Mouse (Mus musculus): ENCODE data around the gene Ncor2. TPM values are rescaled to one million over a fixed set of nuclear protein-coding genes. Genes with fewer than 3 reads are reported as not detected.

Ncor2 gene
- total RNA-seq, 4 experiments from 2014 or later, result 171 to 184 (median 179) TPM

- no peak for DNase-seq (ENCODE audit: low spot score in 2 of 2)
These were observed 76.7 kb downstream of the Ncor2 start for GRCm38 (mm10) chr5:125102352-125102751.

- DNase-seq (ENCODE audit: low spot score in 2 of 2), result no peak
These were observed 79.2 kb downstream of the Ncor2 start for GRCm38 (mm10) chr5:125099785-125100350.

GRCm38 (mm10) chr5:125098692-125099091, 80.3 kb downstream of the Ncor2 start:
- DNase-seq (ENCODE audit: low spot score in 2 of 2), result no peak

- no peak for DNase-seq (ENCODE audit: low spot score in 2 of 2)
These were observed 82.7 kb downstream of the Ncor2 start for GRCm38 (mm10) chr5:125096368-125096767.

GRCm38 (mm10) chr5:125095525-125096175, 83.4 kb downstream of the Ncor2 start:
- no peak for DNase-seq (ENCODE audit: low spot score in 2 of 2)

- DNase-seq (ENCODE audit: low spot score in 2 of 2), result no peak
These were observed 85.2 kb downstream of the Ncor2 start for GRCm38 (mm10) chr5:125093795-125094194.

- no peak for DNase-seq (ENCODE audit: low spot score in 2 of 2)
These were observed 90.9 kb downstream of the Ncor2 start for GRCm38 (mm10) chr5:125088076-125088475.

GRCm38 (mm10) chr5:125085097-125085617, 93.9 kb downstream of the Ncor2 start:
- DNase-seq (ENCODE audit: low spot score in 2 of 2), result no peak

GRCm38 (mm10) chr5:125083674-125084073, 95.3 kb downstream of the Ncor2 start:
- DNase-seq (ENCODE audit: low spot score in 2 of 2), result no peak

- peak; percentile 45 to 65 for DNase-seq (ENCODE audit: low spot score in 2 of 2)
These were observed 97.5 kb downstream of the Ncor2 start for GRCm38 (mm10) chr5:125081318-125082101.

GRCm38 (mm10) chr5:125080787-125081317, 98.2 kb downstream of the Ncor2 start:
- DNase-seq (ENCODE audit: low spot score in 2 of 2), result no peak

- DNase-seq (ENCODE audit: low spot score in 2 of 2), result no peak
These were observed 98.7 kb downstream of the Ncor2 start for GRCm38 (mm10) chr5:125080352-125080751.

GRCm38 (mm10) chr5:125078220-125078619, 100.8 kb downstream of the Ncor2 start:
- no peak for DNase-seq (ENCODE audit: low spot score in 2 of 2)

- DNase-seq (ENCODE audit: low spot score in 2 of 2), result no peak
These were observed 102.8 kb downstream of the Ncor2 start for GRCm38 (mm10) chr5:125076183-125076582.

- DNase-seq (ENCODE audit: low spot score in 2 of 2), result no peak
These were observed 104.3 kb downstream of the Ncor2 start for GRCm38 (mm10) chr5:125074571-125075171.

- DNase-seq (ENCODE audit: low spot score in 2 of 2), result no peak
These were observed 105.1 kb downstream of the Ncor2 start for GRCm38 (mm10) chr5:125073896-125074295.

GRCm38 (mm10) chr5:125073335-125073734, 105.7 kb downstream of the Ncor2 start:
- no peak for DNase-seq (ENCODE audit: low spot score in 2 of 2)

GRCm38 (mm10) chr5:125072425-125072824, 106.6 kb downstream of the Ncor2 start:
- no peak for DNase-seq (ENCODE audit: low spot score in 2 of 2)

GRCm38 (mm10) chr5:125071919-125072318, 107.1 kb downstream of the Ncor2 start:
- no peak for DNase-seq (ENCODE audit: low spot score in 2 of 2)

GRCm38 (mm10) chr5:125070399-125070798, 108.6 kb downstream of the Ncor2 start:
- no peak for DNase-seq (ENCODE audit: low spot score in 2 of 2)

GRCm38 (mm10) chr5:125069916-125070315, 109.1 kb downstream of the Ncor2 start:
- no peak for DNase-seq (ENCODE audit: low spot score in 2 of 2)

GRCm38 (mm10) chr5:125069426-125069825, 109.6 kb downstream of the Ncor2 start:
- no peak for DNase-seq (ENCODE audit: low spot score in 2 of 2)

Measured in left cerebral cortex, adult 8-10 months (tissue).